Mouse (Mus musculus) heart, embryonic 13.5 days (tissue): ENCODE results near the gene Fmnl2. TPM values are rescaled to one million over a fixed set of nuclear protein-coding genes. Genes with fewer than 3 reads are reported as not detected.

Experiments
- ATAC-seq: fragments of 200-750 bp; cut with Nextera tagmentation; 2 replicates; pipeline ENCODE4 v1.8.0; 2017; ENCODE audit warnings: moderate TSS enrichment; ENCODE audit not compliant: insufficient number of reproducible peaks, low FRiP score, low TSS enrichment; ENCODE audit errors: extremely low read depth
- H3K27ac ChIP-seq: fragments of 300-500 bp; sonication (generic); replicated peaks from 2 replicates; pipeline ENCODE4 v1.5.1; 2015; ENCODE audit warnings: moderate library complexity, mild to moderate bottlenecking, inconsistent platforms
- H3K27me3 ChIP-seq: fragments of 300-500 bp; sonication (generic); replicated peaks from 2 replicates; pipeline ENCODE4 v1.6.1; 2015; ENCODE audit warnings: mild to moderate bottlenecking, inconsistent platforms
- H3K36me3 ChIP-seq: fragments of 300-500 bp; sonication (generic); 2 replicates; pipeline ENCODE4 v1.6.1; 2015; ENCODE audit warnings: mild to moderate bottlenecking, inconsistent platforms
- H3K4me1 ChIP-seq: fragments of 300-500 bp; sonication (generic); 2 replicates; pipeline ENCODE4 v1.6.1; 2015; ENCODE audit warnings: inconsistent platforms
- H3K4me2 ChIP-seq: fragments of 300-500 bp; sonication (generic); 2 replicates; pipeline ENCODE4 v1.6.1; 2015; ENCODE audit warnings: inconsistent platforms, mild to moderate bottlenecking, moderate library complexity
- H3K4me3 ChIP-seq: fragments of 300-500 bp; sonication (generic); 2 replicates; pipeline ENCODE4 v1.5.1; 2015; ENCODE audit warnings: moderate library complexity, mild to moderate bottlenecking, inconsistent platforms
- H3K9ac ChIP-seq: fragments of 300-500 bp; sonication (generic); 2 replicates; pipeline ENCODE4 v1.6.1; 2015; ENCODE audit warnings: inconsistent platforms, mild to moderate bottlenecking, moderate library complexity
- H3K9me3 ChIP-seq: fragments of 300-500 bp; sonication (generic); 2 replicates; pipeline ENCODE4 v1.6.1; 2016; ENCODE audit warnings: inconsistent platforms
- WGBS: fragments of 180-500 bp; shearing (Covaris S2); methylation state at CpG from one replicate; pipeline ENCODE4 v1.1.7; 2015; ENCODE audit warnings: mixed read lengths; 5-methylcytosine and 5-hydroxymethylcytosine counted together
- polyA plus RNA-seq: library from polyadenylated mRNA; unstranded; fragments of >200 nt; fragmentation: Nextera tagmentation; extraction: Ambion mirVana; gene quantifications from 2 replicates; pipeline ENCODE4 v1.2.1, GENCODE M21; 2015

The Fmnl2 gene
- polyA plus RNA-seq, 1 experiment from 2014 or later = 1.2 TPM

GRCm38 (mm10) chr2:52989316-52989715 is 131.7 kb downstream of the Fmnl2 start:
- WGBS = 42% methylated on average over 4 of the region's 4 CpGs

GRCm38 (mm10) chr2:52990874-52991687 is 133.4 kb downstream of the Fmnl2 start:
- no peak for ATAC-seq
- Histone ChIP-seq H3K9me3 (no peaks in the 10 kb centered on the region), H3K4me2 (no peak overlapping the region), H3K27me3 (no peaks in the 10 kb centered on the region), H3K4me1 (peaks cover 18% of the 10 kb centered on the region), H3K9ac (no peak overlapping the region), H3K36me3 (no peaks in the 10 kb centered on the region), H3K27ac (peak overlapping the region; percentile 42; the same call in 1 of the 2 replicates), H3K4me3 (no peak overlapping the region)
- 54% methylated on average over 9 of the region's 9 CpGs for WGBS

More at GRCm38 (mm10) chr2:52989316-52989715, 131.7 kb downstream of the Fmnl2 start:
- H3K9ac ChIP-seq = no peak overlapping the region
- no peak overlapping the region for H3K4me2 ChIP-seq
- no peak overlapping the region for H3K27ac ChIP-seq
- H3K9me3 ChIP-seq = no peaks in the 10 kb centered on the region
- H3K27me3 ChIP-seq = no peaks in the 10 kb centered on the region
- H3K4me3 ChIP-seq = no peak overlapping the region
- ATAC-seq = no peak
- H3K36me3 ChIP-seq = no peaks in the 10 kb centered on the region
- H3K4me1 ChIP-seq = peaks cover 32% of the 10 kb centered on the region

- 59% methylated on average over 5 of the region's 5 CpGs for WGBS
- H3K9ac ChIP-seq = no peak overlapping the region
- peaks cover 18% of the 10 kb centered on the region for H3K4me1 ChIP-seq
- no peak overlapping the region for H3K4me2 ChIP-seq
- no peak overlapping the region for H3K4me3 ChIP-seq
- H3K27ac ChIP-seq = 0 out of 2 replicates have a peak overlapping the region, but pooled peaks have one; percentile 42
- H3K9me3 ChIP-seq = no peaks in the 10 kb centered on the region
- no peaks in the 10 kb centered on the region for H3K36me3 ChIP-seq
- no peaks in the 10 kb centered on the region for H3K27me3 ChIP-seq
- no peak for ATAC-seq
These were observed 134.1 kb downstream of the Fmnl2 start for GRCm38 (mm10) chr2:52991688-52992194.

GRCm38 (mm10) chr2:52993241-52993640 is 135.6 kb downstream of the Fmnl2 start:
- no peaks in the 10 kb centered on the region for H3K36me3 ChIP-seq
- H3K4me2 ChIP-seq = no peak overlapping the region
- no peak overlapping the region for H3K4me3 ChIP-seq
- no peaks in the 10 kb centered on the region for H3K27me3 ChIP-seq
- no peaks in the 10 kb centered on the region for H3K9me3 ChIP-seq
- WGBS = 79% methylated on average over 7 of the region's 7 CpGs
- no peak overlapping the region for H3K9ac ChIP-seq
- H3K4me1 ChIP-seq = peaks cover 13% of the 10 kb centered on the region; the same call in 1 of the 2 replicates
- no peak overlapping the region for H3K27ac ChIP-seq
- ATAC-seq = no peak

- no peak overlapping the region for H3K9ac ChIP-seq
- H3K9me3 ChIP-seq = no peaks in the 10 kb centered on the region
- H3K27ac ChIP-seq = no peak overlapping the region
- no peak for ATAC-seq
- peaks cover 13% of the 10 kb centered on the region; the same call in 1 of the 2 replicates for H3K4me1 ChIP-seq
- WGBS = 72% methylated on average over 9 of the region's 9 CpGs
- H3K36me3 ChIP-seq = no peaks in the 10 kb centered on the region
- no peak overlapping the region for H3K4me3 ChIP-seq
- no peaks in the 10 kb centered on the region for H3K27me3 ChIP-seq
- no peak overlapping the region for H3K4me2 ChIP-seq
These were observed 136.9 kb downstream of the Fmnl2 start for GRCm38 (mm10) chr2:52994526-52994925.

GRCm38 (mm10) chr2:52997955-52998750 is 140.5 kb downstream of the Fmnl2 start:
- no peak for ATAC-seq
- WGBS = 68% methylated on average over 15 of the region's 15 CpGs
- H3K9me3 ChIP-seq = no peaks in the 10 kb centered on the region
- no peak overlapping the region for H3K4me3 ChIP-seq
- no peaks in the 10 kb centered on the region for H3K4me1 ChIP-seq
- no peak overlapping the region for H3K27ac ChIP-seq
- H3K9ac ChIP-seq = no peak overlapping the region
- no peak overlapping the region for H3K4me2 ChIP-seq
- H3K36me3 ChIP-seq = no peaks in the 10 kb centered on the region
- H3K27me3 ChIP-seq = no peaks in the 10 kb centered on the region

GRCm38 (mm10) chr2:52999524-52999969 is 141.9 kb downstream of the Fmnl2 start:
- Histone ChIP-seq H3K4me3 (no peak overlapping the region), H3K4me1 (0 out of 2 replicates have a peak, but pooled peaks cover 4% of the 10 kb centered on the region), H3K9me3 (no peaks in the 10 kb centered on the region), H3K36me3 (no peaks in the 10 kb centered on the region), H3K9ac (no peak overlapping the region), H3K4me2 (no peak overlapping the region), H3K27me3 (no peaks in the 10 kb centered on the region), H3K27ac (no peak overlapping the region)
- WGBS = 40% methylated on average over 3 of the region's 3 CpGs
- no peak for ATAC-seq

GRCm38 (mm10) chr2:53000446-53000845 is 142.8 kb downstream of the Fmnl2 start:
- H3K4me3 ChIP-seq = no peak overlapping the region
- 0 out of 2 replicates have a peak, but pooled peaks cover 4% of the 10 kb centered on the region for H3K4me1 ChIP-seq
- ATAC-seq = no peak
- H3K36me3 ChIP-seq = no peaks in the 10 kb centered on the region
- WGBS = 84% methylated on average over 3 of the region's 3 CpGs
- no peak overlapping the region for H3K4me2 ChIP-seq
- H3K9me3 ChIP-seq = no peaks in the 10 kb centered on the region
- no peak overlapping the region for H3K9ac ChIP-seq
- no peak overlapping the region for H3K27ac ChIP-seq
- no peaks in the 10 kb centered on the region for H3K27me3 ChIP-seq

- Histone ChIP-seq H3K4me1 (0 out of 2 replicates have a peak, but pooled peaks cover 10% of the 10 kb centered on the region), H3K4me3 (no peak overlapping the region), H3K9me3 (no peaks in the 10 kb centered on the region), H3K4me2 (no peak overlapping the region), H3K9ac (no peak overlapping the region), H3K27ac (no peak overlapping the region), H3K27me3 (no peaks in the 10 kb centered on the region), H3K36me3 (no peaks in the 10 kb centered on the region)
- ATAC-seq = no peak
- WGBS = 76% methylated on average over 7 of the region's 7 CpGs
These were observed 148.5 kb downstream of the Fmnl2 start for GRCm38 (mm10) chr2:53006161-53006560.

GRCm38 (mm10) chr2:53007142-53007541 is 149.5 kb downstream of the Fmnl2 start:
- Histone ChIP-seq H3K4me3 (no peak overlapping the region), H3K36me3 (no peaks in the 10 kb centered on the region), H3K27ac (no peak overlapping the region), H3K9ac (no peak overlapping the region), H3K9me3 (no peaks in the 10 kb centered on the region), H3K27me3 (no peaks in the 10 kb centered on the region), H3K4me2 (no peak overlapping the region), H3K4me1 (peaks cover 13% of the 10 kb centered on the region; the same call in 1 of the 2 replicates)
- 13% methylated on average over 5 of the region's 5 CpGs for WGBS
- no peak for ATAC-seq

- WGBS = 32% methylated on average over 2 of the region's 2 CpGs
- H3K9me3 ChIP-seq = no peaks in the 10 kb centered on the region
- H3K4me3 ChIP-seq = no peak overlapping the region
- no peak for ATAC-seq
- no peak overlapping the region for H3K27ac ChIP-seq
- peaks cover 13% of the 10 kb centered on the region for H3K4me1 ChIP-seq
- no peak overlapping the region for H3K9ac ChIP-seq
- no peaks in the 10 kb centered on the region for H3K36me3 ChIP-seq
- H3K4me2 ChIP-seq = no peak overlapping the region
- no peaks in the 10 kb centered on the region for H3K27me3 ChIP-seq
These were observed 155.4 kb downstream of the Fmnl2 start for GRCm38 (mm10) chr2:53013051-53013450.
